Mouse (Mus musculus) CH12.LX (cell line): ENCODE data around the gene Wrnip1.

Experiments used
- BHLHE40 ChIP-seq: IDR thresholded peaks from 2 replicates; pipeline ENCODE4 v1.6.1; 2011; ENCODE audit warnings: mild to moderate bottlenecking, low read depth, low read length, improper control_type of control experiment
- CTCF ChIP-seq, 2 experiments: IDR thresholded peaks in 1 of 2; conservative IDR thresholded peaks in 1 of 2; 2 replicates each; pipeline ENCODE4 v1.5.1; 2011 to 2012; ENCODE audit warnings: low read depth in 2 of 2, low read length in 2 of 2, improper control_type of control experiment in 1 of 2, inconsistent platforms in 1 of 2, mild to moderate bottlenecking in 1 of 2, moderate library complexity in 1 of 2
- EP300 ChIP-seq: IDR thresholded peaks from 2 replicates; pipeline ENCODE4 v1.6.1; 2011; ENCODE audit warnings: low read length, improper control_type of control experiment
- HCFC1 ChIP-seq: IDR thresholded peaks from 2 replicates; pipeline ENCODE4 v1.6.1; 2012; ENCODE audit warnings: low read depth, mild to moderate bottlenecking, inconsistent platforms, low read length, improper control_type of control experiment
- MYC ChIP-seq: IDR thresholded peaks from 2 replicates; pipeline ENCODE4 v1.6.1; 2011; ENCODE audit warnings: low read depth, mild to moderate bottlenecking, improper control_type of control experiment, low read length
- SIN3A ChIP-seq: IDR thresholded peaks from 2 replicates; pipeline ENCODE4 v1.6.1; 2012; ENCODE audit warnings: low read length, improper control_type of control experiment, inconsistent platforms
- ZNF384 ChIP-seq: IDR thresholded peaks from 2 replicates; pipeline ENCODE4 v1.6.1; 2012; ENCODE audit warnings: low read depth, low read length, improper control_type of control experiment, inconsistent platforms

DNA sequence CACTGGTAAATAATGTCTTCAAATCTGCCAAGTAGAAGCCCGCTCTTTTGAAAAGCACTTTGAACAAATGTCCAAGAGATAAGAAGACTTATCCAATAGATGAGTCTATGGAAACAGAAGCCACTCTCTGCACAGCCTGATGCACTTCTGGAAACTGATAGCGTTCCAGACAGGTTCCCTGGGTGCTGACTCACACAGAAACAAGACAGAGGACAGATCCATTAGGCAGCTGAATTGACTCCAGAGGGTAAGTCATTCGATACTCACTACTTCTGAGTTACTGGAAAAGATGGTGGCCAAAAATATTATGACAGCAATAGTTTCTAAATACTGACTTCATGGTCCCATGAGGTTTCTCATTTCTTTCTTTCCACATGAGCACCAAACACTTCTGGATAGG is 59.0 kb downstream of the Wrnip1 start:
- TF ChIP-seq SIN3A = no peak
- TF ChIP-seq MYC = no peak
- no peak for TF ChIP-seq HCFC1
- TF ChIP-seq BHLHE40 = no peak
- TF ChIP-seq CTCF (conservative IDR thresholded peaks at IDR 0.05 in 1 of 2, IDR thresholded peaks at IDR 0.05 in 1 of 2; ENCODE audit: low read depth in 2 of 2, low read length in 2 of 2) = no peak
- TF ChIP-seq ZNF384 = no peak
- TF ChIP-seq EP300 = no peak
